In the genomic region with DNA sequence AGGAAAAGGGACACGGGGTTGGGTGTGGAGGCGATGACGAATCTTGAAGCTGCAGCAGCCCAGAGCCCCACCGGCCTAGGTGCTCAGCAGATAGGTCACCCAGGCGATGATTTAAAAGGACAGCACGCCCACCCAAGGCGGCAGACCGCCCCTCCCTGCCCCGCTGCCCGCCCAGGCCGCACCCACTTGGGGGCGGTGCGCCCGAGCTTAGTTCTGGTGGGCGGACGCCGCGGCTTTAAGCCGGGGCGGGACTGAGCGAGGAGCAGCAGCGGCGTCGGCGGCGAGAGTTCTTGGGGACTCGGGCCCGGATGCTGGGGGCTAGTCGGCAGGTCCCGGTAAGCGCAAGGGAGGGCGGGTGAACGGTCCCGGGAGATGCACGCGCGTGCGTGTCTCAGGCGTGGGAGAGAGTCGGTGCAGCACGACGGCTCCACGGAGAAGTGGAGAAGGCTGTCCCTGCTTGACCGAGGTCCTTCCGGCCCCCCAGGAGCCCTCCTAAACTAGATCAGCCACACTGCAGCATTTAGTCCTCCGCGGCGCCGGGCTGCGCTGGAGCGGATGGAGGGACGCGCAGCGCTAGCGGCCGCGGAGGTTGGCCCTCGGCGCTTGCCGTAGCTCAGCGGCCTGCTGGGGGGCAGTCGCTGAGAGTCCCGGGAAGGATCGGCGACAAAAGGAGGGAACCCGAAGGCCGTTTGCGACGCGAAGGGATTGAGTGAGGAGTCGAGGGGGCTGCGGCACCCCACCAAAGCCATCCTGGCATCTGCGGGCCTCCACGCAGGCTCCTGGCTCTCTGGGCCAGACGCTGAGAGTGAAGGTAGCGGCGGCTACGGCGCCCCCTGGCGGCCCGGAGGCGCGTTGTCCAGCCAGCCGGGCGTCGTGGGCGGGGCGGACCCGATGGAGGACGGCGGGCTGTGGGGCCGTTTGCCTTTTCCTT, we compare ENCODE assay signal across 8 mouse cellular contexts. TPM values are rescaled to one million over a fixed set of nuclear protein-coding genes. Genes with fewer than 3 reads are reported as not detected.
A peak's percentile ranks its signal among the peaks of the same experiment; 100 is the strongest.
DNase-seq lines count a peak whose midpoint lies in the region; ATAC-seq and TF ChIP-seq lines count a peak whose summit lies in the region.

No protein-coding gene starts in this region.

- H3K27ac ChIP-seq in ES-Bruce4 (ENCODE audit: insufficient read depth, low read length) = peak overlapping the region; percentile 17; the same call in 1 of the 2 replicates
- H3K27ac ChIP-seq in forebrain, embryonic 14.5 days (ENCODE audit: low read depth, low read length) = peak overlapping the region; percentile 97

- H3K36me3 ChIP-seq in ES-Bruce4 (ENCODE audit: control insufficient read depth, insufficient read depth, low read length, poor library complexity, severe bottlenecking) = 0 out of 2 replicates have a peak, but pooled peaks cover 6% of the 10 kb centered on the region
- peaks cover 19% of the 10 kb centered on the region for H3K36me3 ChIP-seq in forebrain, embryonic 14.5 days (ENCODE audit: control insufficient read depth, insufficient read depth, low read length)

- H3K27me3 ChIP-seq in ES-Bruce4 (ENCODE audit: control insufficient read depth, insufficient read depth, low read length, poor library complexity, severe bottlenecking) = no peaks in the 10 kb centered on the region
- H3K27me3 ChIP-seq in forebrain, embryonic 14.5 days (replicated peaks; ENCODE audit: control insufficient read depth, insufficient read depth, low read length) = no peaks in the 10 kb centered on the region

- ATAC-seq in cerebellum, adult (ENCODE audit: insufficient number of reproducible peaks, low FRiP score, low TSS enrichment) = peak; percentile 83
- peak; percentile 93 for ATAC-seq in forebrain, embryonic 14.5 days
- ATAC-seq in neutrophil, adult 5-6 weeks (ENCODE audit: extremely low read depth, insufficient number of reproducible peaks, low FRiP score, poor library complexity, severe bottlenecking) = peak; percentile 65

- 0 out of 2 replicates have a peak, but pooled peaks have one; percentile 5 for TF ChIP-seq EP300 in ES-Bruce4 (IDR thresholded peaks at IDR 0.05; ENCODE audit: insufficient read depth, low read depth, low read length)

- intact Hi-C loops in heart, postnatal 25 days (cut with DNase I) = loop anchor here (5.0 kb wide), 1 partner anchor 199 kb away; a partner anchor contains a TSS

- peak overlapping the region; percentile 89 for H3K4me2 ChIP-seq in forebrain, embryonic 14.5 days (ENCODE audit: low read length)

- peak; percentile 88 for TF ChIP-seq POLR2A in ES-Bruce4 (IDR thresholded peaks at IDR 0.05; ENCODE audit: insufficient read depth, low read length)
- peak; percentile 67; the same call in 1 of the 2 replicates for TF ChIP-seq POLR2A in lung, adult 2 months (IDR thresholded peaks at IDR 0.05; ENCODE audit: borderline replicate concordance, extremely low read depth, low read depth, low read length)

- no peaks in the 10 kb centered on the region for H3K9me3 ChIP-seq in ES-Bruce4 (replicated peaks; ENCODE audit: control insufficient read depth, insufficient read depth, low read length, poor library complexity, severe bottlenecking)
- H3K9me3 ChIP-seq in forebrain, embryonic 14.5 days (replicated peaks; ENCODE audit: control insufficient read depth, low read length) = no peaks in the 10 kb centered on the region

- H3K4me1 ChIP-seq in ES-Bruce4 (ENCODE audit: control insufficient read depth, insufficient read depth, low read length) = no peaks in the 10 kb centered on the region
- peaks cover 9% of the 10 kb centered on the region for H3K4me1 ChIP-seq in forebrain, embryonic 14.5 days (ENCODE audit: control insufficient read depth, insufficient read depth, low read length)
- H3K4me1 ChIP-seq in lung, adult 2 months (ENCODE audit: control insufficient read depth, insufficient read depth, low read length) = peaks cover 3% of the 10 kb centered on the region; the same call in 1 of the 2 replicates

- peak; percentile 92 for DNase-seq in forebrain, embryonic 14.5 days (ENCODE audit: low spot score)
- DNase-seq in heart, postnatal 25 days (ENCODE audit: low spot score) = peak; percentile 81
- peak; percentile 87 to 91 for DNase-seq in layer of hippocampus, adult 18-20 months (ENCODE audit: low spot score in 2 of 2)
- peak; percentile 95 for DNase-seq in lung, adult 2 months
- peak; percentile 81 to 84 for DNase-seq in thymus, adult 18-20 months

- H3K9ac ChIP-seq in ES-Bruce4 (ENCODE audit: low read depth, poor library complexity, severe bottlenecking) = peak overlapping the region; percentile 83
- peak overlapping the region; percentile 90 for H3K9ac ChIP-seq in forebrain, embryonic 14.5 days (ENCODE audit: low read length)

- peak; percentile 55 for TF ChIP-seq CTCF in ES-Bruce4 (IDR thresholded peaks at IDR 0.05; ENCODE audit: low read depth, low read length)
- TF ChIP-seq CTCF in lung, adult 2 months (IDR thresholded peaks at IDR 0.05; ENCODE audit: insufficient read depth, low read length) = peak; percentile 32; the same call in 1 of the 2 replicates

- H3K4me3 ChIP-seq in ES-Bruce4 (ENCODE audit: low read depth, low read length) = peak overlapping the region; percentile 96
- H3K4me3 ChIP-seq in forebrain, embryonic 14.5 days (ENCODE audit: low read depth, low read length) = peak overlapping the region; percentile 75
- H3K4me3 ChIP-seq in lung, adult 2 months (replicated peaks; ENCODE audit: extremely low read depth, low read depth, low read length) = peak overlapping the region; percentile 96

- under 1% methylated on average over 85 of the region's 92 CpGs for WGBS in forebrain, embryonic 14.5 days
- under 1% methylated on average over 91 of the region's 92 CpGs for WGBS in lung, adult 2 months

RNA-seq across cellular contexts. Expression of a gene that starts 0.6 kb away (rescaled TPM):
- 106 and 116 TPM in 2 replicates for polyA plus RNA-seq in ES-Bruce4 (2011; ENCODE audit: insufficient read depth, insufficient read length, low read depth, missing spikeins)
- polyA plus RNA-seq in forebrain, embryonic 14.5 days (2014; fragmentation: Nextera tagmentation; extraction: Ambion mirVana) = 54.0 and 63.6 TPM in 2 replicates
- total RNA-seq in heart, postnatal 25 days (2021) = 10 to 100 TPM; 39.4 to 43.0 TPM
- 100 to 1,000 TPM; 156 TPM for total RNA-seq in layer of hippocampus, adult 18-20 months (2021)
- 74.2 and 91.6 TPM in 2 replicates for polyA plus RNA-seq in lung, adult 2 months (2012; rRNA removed)
- 80.4 and 88.1 TPM in 2 replicates for total RNA-seq in neutrophil, adult 5-6 weeks (2017)

RNA-seq across cellular contexts. Expression of a gene that starts 6.6 kb away (rescaled TPM):
- polyA plus RNA-seq in ES-Bruce4 (2011; ENCODE audit: insufficient read depth, insufficient read length, low read depth, missing spikeins) = 1.8 and 2.9 TPM in 2 replicates
- polyA plus RNA-seq in forebrain, embryonic 14.5 days (2014; fragmentation: Nextera tagmentation; extraction: Ambion mirVana) = 108 and 139 TPM in 2 replicates
- under 1 TPM; 0.21 to 0.36 TPM for total RNA-seq in heart, postnatal 25 days (2021)
- total RNA-seq in layer of hippocampus, adult 18-20 months (2021) = 100 to 1,000 TPM; 138 to 156 TPM
- 0.14 and 0.22 TPM in 2 replicates for polyA plus RNA-seq in lung, adult 2 months (2012; rRNA removed)
- total RNA-seq in neutrophil, adult 5-6 weeks (2017) = not detected in 2 replicates

Comparison
In these comparisons a context has a peak if more than half of its experiments do, and no peak if none do; other contexts are left out.
1. Peak in every context shown above with its lines: DNase-seq, ATAC-seq, H3K4me3 ChIP-seq and H3K27ac ChIP-seq.
2. RNA of a gene that starts 6.6 kb away (total RNA-seq): 138 to 156 TPM in layer of hippocampus, adult 18-20 months; 0.21 to 0.36 TPM in heart, postnatal 25 days and not detected in neutrophil, adult 5-6 weeks; every median in the first group is over 100 times any median in the second.